Mouse (Mus musculus): ENCODE results near the gene Map2k6. TPM values are rescaled to one million over a fixed set of nuclear protein-coding genes. Genes with fewer than 3 reads are reported as not detected.

Gene Map2k6
- polyA plus RNA-seq, 1 experiment from 2014 or later, result 38.7 TPM

DNA sequence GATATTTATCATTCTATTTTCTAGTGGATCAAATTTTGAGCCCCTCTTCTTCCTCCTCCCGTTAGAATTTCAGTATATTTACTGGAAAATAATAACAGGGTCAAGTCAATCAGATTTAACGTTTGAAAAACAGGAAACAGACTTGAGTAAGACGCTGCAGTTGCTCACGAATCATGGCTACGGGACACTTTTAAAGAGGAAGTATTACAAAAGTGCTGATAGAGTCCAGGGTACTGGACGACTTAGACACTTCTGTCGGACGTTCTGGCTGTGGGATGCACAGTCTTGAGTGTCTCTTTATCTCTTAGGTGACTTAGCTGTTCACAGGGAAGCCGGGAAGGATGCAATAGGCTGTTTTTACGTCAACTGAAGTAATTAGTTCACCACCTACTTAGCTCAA lies 139.3 kb downstream of the Map2k6 start:
- WGBS, result 79% methylated on average over 10 of the region's 10 CpGs
- Histone ChIP-seq H3K9me3 (ENCODE audit: control insufficient read depth, low read length) (0 out of 2 replicates have a peak, but pooled peaks cover 4% of the 10 kb centered on the region), H3K36me3 (ENCODE audit: control insufficient read depth, insufficient read depth, low read length) (no peaks in the 10 kb centered on the region), H3K4me3 (ENCODE audit: low read depth, low read length) (no peak overlapping the region), H3K4me2 (no peak overlapping the region), H3K4me1 (ENCODE audit: control insufficient read depth, insufficient read depth, low read length) (no peaks in the 10 kb centered on the region), H3K27ac (ENCODE audit: low read depth, low read length) (no peak overlapping the region), H3K27me3 (ENCODE audit: control insufficient read depth, insufficient read depth, low read length) (no peaks in the 10 kb centered on the region), H3K9ac (ENCODE audit: low read length) (no peak overlapping the region)
- ATAC-seq (ENCODE audit: low FRiP score) (no peak), DNase-seq (ENCODE audit: low spot score, missing footprints) (no peak)

- H3K9ac ChIP-seq (ENCODE audit: low read length), result no peak overlapping the region
- DNase-seq (ENCODE audit: low spot score, missing footprints), result no peak
- 93% methylated on average over 4 of the region's 4 CpGs for WGBS
- H3K27me3 ChIP-seq (ENCODE audit: control insufficient read depth, insufficient read depth, low read length), result no peaks in the 10 kb centered on the region
- no peak for ATAC-seq (ENCODE audit: low FRiP score)
- H3K9me3 ChIP-seq (ENCODE audit: control insufficient read depth, low read length), result 0 out of 2 replicates have a peak, but pooled peaks cover 4% of the 10 kb centered on the region
- H3K27ac ChIP-seq (ENCODE audit: low read depth, low read length), result no peak overlapping the region
- H3K36me3 ChIP-seq (ENCODE audit: control insufficient read depth, insufficient read depth, low read length), result no peaks in the 10 kb centered on the region
- H3K4me3 ChIP-seq (ENCODE audit: low read depth, low read length), result no peak overlapping the region
- H3K4me1 ChIP-seq (ENCODE audit: control insufficient read depth, insufficient read depth, low read length), result no peaks in the 10 kb centered on the region
- H3K4me2 ChIP-seq, result no peak overlapping the region
These were observed 143.0 kb downstream of the Map2k6 start for GRCm38 (mm10) chr11:110541933-110542332.

GRCm38 (mm10) chr11:110544419-110545210 lies 145.7 kb downstream of the Map2k6 start:
- H3K9me3 ChIP-seq (ENCODE audit: control insufficient read depth, low read length), result 0 out of 2 replicates have a peak, but pooled peaks cover 4% of the 10 kb centered on the region
- DNase-seq (ENCODE audit: low spot score, missing footprints) (no peak), ATAC-seq (ENCODE audit: low FRiP score) (no peak)
- no peaks in the 10 kb centered on the region for H3K27me3 ChIP-seq (ENCODE audit: control insufficient read depth, insufficient read depth, low read length)
- no peak overlapping the region for H3K9ac ChIP-seq (ENCODE audit: low read length)
- no peaks in the 10 kb centered on the region for H3K4me1 ChIP-seq (ENCODE audit: control insufficient read depth, insufficient read depth, low read length)
- no peak overlapping the region for H3K4me2 ChIP-seq
- H3K4me3 ChIP-seq (ENCODE audit: low read depth, low read length), result no peak overlapping the region
- no peaks in the 10 kb centered on the region for H3K36me3 ChIP-seq (ENCODE audit: control insufficient read depth, insufficient read depth, low read length)
- 88% methylated on average over 11 of the region's 11 CpGs for WGBS
- H3K27ac ChIP-seq (ENCODE audit: low read depth, low read length), result no peak overlapping the region

DNA sequence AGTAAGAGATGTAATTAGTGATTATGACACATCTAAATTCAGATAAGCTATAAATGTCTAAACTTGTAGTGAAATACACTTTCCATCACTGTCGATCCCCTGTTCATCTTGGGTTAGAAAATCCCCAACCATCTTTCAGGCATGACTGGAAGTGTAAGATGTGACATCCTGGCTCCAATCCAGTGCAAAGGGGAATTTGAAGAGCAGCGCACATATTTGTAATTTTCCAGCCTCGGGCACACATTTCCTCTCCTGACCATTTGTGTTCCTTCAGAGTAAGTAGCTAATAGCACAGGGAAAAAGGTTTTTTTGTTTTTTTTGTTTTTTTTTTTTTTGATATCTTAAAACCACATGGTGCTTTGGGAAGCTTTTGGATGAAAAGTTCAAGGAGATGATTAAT lies 146.5 kb downstream of the Map2k6 start:
- Histone ChIP-seq H3K27ac (ENCODE audit: low read depth, low read length) (no peak overlapping the region), H3K36me3 (ENCODE audit: control insufficient read depth, insufficient read depth, low read length) (no peaks in the 10 kb centered on the region), H3K4me2 (no peak overlapping the region), H3K4me1 (ENCODE audit: control insufficient read depth, insufficient read depth, low read length) (no peaks in the 10 kb centered on the region), H3K27me3 (ENCODE audit: control insufficient read depth, insufficient read depth, low read length) (no peaks in the 10 kb centered on the region), H3K9ac (ENCODE audit: low read length) (no peak overlapping the region), H3K4me3 (ENCODE audit: low read depth, low read length) (no peak overlapping the region), H3K9me3 (ENCODE audit: control insufficient read depth, low read length) (0 out of 2 replicates have a peak, but pooled peaks cover 4% of the 10 kb centered on the region)
- ATAC-seq (ENCODE audit: low FRiP score), result no peak
- 91% methylated on average over 3 of the region's 3 CpGs for WGBS
- DNase-seq (ENCODE audit: low spot score, missing footprints), result no peak

- Histone ChIP-seq H3K36me3 (ENCODE audit: control insufficient read depth, insufficient read depth, low read length) (no peaks in the 10 kb centered on the region), H3K27me3 (ENCODE audit: control insufficient read depth, insufficient read depth, low read length) (no peaks in the 10 kb centered on the region), H3K4me3 (ENCODE audit: low read depth, low read length) (no peak overlapping the region), H3K27ac (ENCODE audit: low read depth, low read length) (no peak overlapping the region), H3K4me2 (no peak overlapping the region), H3K9ac (ENCODE audit: low read length) (no peak overlapping the region), H3K9me3 (ENCODE audit: control insufficient read depth, low read length) (no peaks in the 10 kb centered on the region), H3K4me1 (ENCODE audit: control insufficient read depth, insufficient read depth, low read length) (no peaks in the 10 kb centered on the region)
- 88% methylated on average over 12 of the region's 12 CpGs for WGBS
- ATAC-seq (ENCODE audit: low FRiP score) (no peak), DNase-seq (ENCODE audit: low spot score, missing footprints) (no peak)
These were observed 152.6 kb downstream of the Map2k6 start for GRCm38 (mm10) chr11:110551471-110551967.

- ATAC-seq (ENCODE audit: low FRiP score), result no peak
These were observed 163.6 kb downstream of the Map2k6 start for GRCm38 (mm10) chr11:110562320-110563081.

GRCm38 (mm10) chr11:110563272-110563671 lies 164.3 kb downstream of the Map2k6 start:
- Histone ChIP-seq H3K9ac (ENCODE audit: low read length) (no peak overlapping the region), H3K36me3 (ENCODE audit: control insufficient read depth, insufficient read depth, low read length) (no peaks in the 10 kb centered on the region), H3K4me1 (ENCODE audit: control insufficient read depth, insufficient read depth, low read length) (no peaks in the 10 kb centered on the region), H3K4me3 (ENCODE audit: low read depth, low read length) (no peak overlapping the region), H3K4me2 (no peak overlapping the region), H3K9me3 (ENCODE audit: control insufficient read depth, low read length) (no peaks in the 10 kb centered on the region), H3K27me3 (ENCODE audit: control insufficient read depth, insufficient read depth, low read length) (no peaks in the 10 kb centered on the region), H3K27ac (ENCODE audit: low read depth, low read length) (no peak overlapping the region)
- ATAC-seq (ENCODE audit: low FRiP score), result no peak
- WGBS, result 70% methylated on average over 12 of the region's 12 CpGs
- no peak for DNase-seq (ENCODE audit: low spot score, missing footprints)

More at GRCm38 (mm10) chr11:110562320-110563081, 163.6 kb downstream of the Map2k6 start:
- DNase-seq (ENCODE audit: low spot score, missing footprints), result no peak
- 91% methylated on average over 12 of the region's 12 CpGs for WGBS
- H3K4me1 ChIP-seq (ENCODE audit: control insufficient read depth, insufficient read depth, low read length), result no peaks in the 10 kb centered on the region
- H3K36me3 ChIP-seq (ENCODE audit: control insufficient read depth, insufficient read depth, low read length), result no peaks in the 10 kb centered on the region
- no peaks in the 10 kb centered on the region for H3K9me3 ChIP-seq (ENCODE audit: control insufficient read depth, low read length)
- H3K9ac ChIP-seq (ENCODE audit: low read length), result no peak overlapping the region
- H3K27me3 ChIP-seq (ENCODE audit: control insufficient read depth, insufficient read depth, low read length), result no peaks in the 10 kb centered on the region
- H3K4me2 ChIP-seq, result no peak overlapping the region
- H3K4me3 ChIP-seq (ENCODE audit: low read depth, low read length), result no peak overlapping the region
- no peak overlapping the region for H3K27ac ChIP-seq (ENCODE audit: low read depth, low read length)

- Histone ChIP-seq H3K4me3 (ENCODE audit: low read depth, low read length) (no peak overlapping the region), H3K27ac (ENCODE audit: low read depth, low read length) (no peak overlapping the region), H3K9ac (ENCODE audit: low read length) (no peak overlapping the region), H3K4me1 (ENCODE audit: control insufficient read depth, insufficient read depth, low read length) (no peaks in the 10 kb centered on the region), H3K27me3 (ENCODE audit: control insufficient read depth, insufficient read depth, low read length) (no peaks in the 10 kb centered on the region), H3K4me2 (no peak overlapping the region), H3K36me3 (ENCODE audit: control insufficient read depth, insufficient read depth, low read length) (no peaks in the 10 kb centered on the region), H3K9me3 (ENCODE audit: control insufficient read depth, low read length) (no peaks in the 10 kb centered on the region)
- DNase-seq (ENCODE audit: low spot score, missing footprints) (no peak), ATAC-seq (ENCODE audit: low FRiP score) (no peak)
- WGBS, result 82% methylated on average over 10 of the region's 10 CpGs
These were observed 164.9 kb downstream of the Map2k6 start for GRCm38 (mm10) chr11:110563801-110564200.

DNA sequence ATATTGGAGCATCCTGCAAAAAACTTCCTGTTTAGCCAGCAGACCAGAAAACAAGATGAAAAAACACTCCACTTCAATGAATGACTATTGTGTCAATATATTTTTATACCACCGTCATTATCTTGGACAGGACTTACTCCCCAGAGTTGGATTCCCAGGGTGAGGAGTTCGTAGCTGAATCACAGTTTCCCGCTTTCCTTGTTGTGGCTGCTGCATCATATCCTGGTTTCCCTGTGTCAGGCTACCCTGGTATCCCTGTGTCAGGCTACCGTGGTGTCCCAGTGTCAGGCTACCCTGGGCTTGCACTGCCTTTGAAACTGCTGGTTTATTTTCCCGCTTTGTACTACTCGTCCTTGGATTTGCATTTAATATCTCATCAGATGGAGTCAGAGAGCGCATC lies 167.4 kb downstream of the Map2k6 start:
- DNase-seq (ENCODE audit: low spot score, missing footprints), result no peak
- Histone ChIP-seq H3K4me3 (ENCODE audit: low read depth, low read length) (no peak overlapping the region), H3K9me3 (ENCODE audit: control insufficient read depth, low read length) (no peaks in the 10 kb centered on the region), H3K27ac (ENCODE audit: low read depth, low read length) (no peak overlapping the region), H3K4me1 (ENCODE audit: control insufficient read depth, insufficient read depth, low read length) (no peaks in the 10 kb centered on the region), H3K27me3 (ENCODE audit: control insufficient read depth, insufficient read depth, low read length) (no peaks in the 10 kb centered on the region), H3K4me2 (no peak overlapping the region), H3K36me3 (ENCODE audit: control insufficient read depth, insufficient read depth, low read length) (no peaks in the 10 kb centered on the region), H3K9ac (ENCODE audit: low read length) (no peak overlapping the region)
- ATAC-seq (ENCODE audit: low FRiP score), result no peak
- 86% methylated on average over 7 of the region's 7 CpGs for WGBS

All from midbrain, embryonic 11.5 days (tissue).